Mouse (Mus musculus) megakaryocyte, embryonic 14.5 days (primary cell): ENCODE measurements around the gene Lmo1.

Source experiments
- FLI1 ChIP-seq: IDR thresholded peaks from 2 replicates; pipeline ENCODE4 v1.6.1; 2012; ENCODE audit warnings: low read length, inconsistent platforms, mixed read lengths
- GATA1 ChIP-seq: IDR thresholded peaks from 3 replicates; pipeline ENCODE4 v1.6.1; 2012; ENCODE audit warnings: mixed read lengths, low read length, inconsistent platforms, borderline replicate concordance

DNA sequence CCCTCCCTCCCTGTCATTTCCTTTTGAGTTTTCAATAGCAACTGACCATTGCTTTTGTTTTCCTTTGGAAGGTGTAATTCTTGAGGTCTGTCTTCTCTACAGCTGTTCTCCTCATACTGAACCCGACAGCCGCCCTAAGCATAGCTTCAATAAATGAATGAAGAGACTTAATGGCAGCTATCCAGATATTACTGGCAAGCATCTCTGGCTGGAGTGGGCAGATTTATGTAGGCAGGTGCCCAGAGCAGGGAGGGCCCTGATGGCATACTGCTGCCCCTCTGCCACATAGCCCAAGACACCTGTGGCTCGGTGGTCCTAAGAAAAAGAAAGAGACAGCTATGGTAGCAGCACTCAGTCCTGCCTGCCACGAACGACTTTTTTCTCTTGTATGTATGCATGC lies 21.5 kb downstream of the Lmo1 start:
- TF ChIP-seq GATA1 (no peak), FLI1 (no peak)
